Mouse (Mus musculus) ES-Bruce4 (cell line): ENCODE data around the gene Grik4. TPM values are rescaled to one million over a fixed set of nuclear protein-coding genes. Genes with fewer than 3 reads are reported as not detected.

ENCODE experiments used
- H3K27ac ChIP-seq: 2 replicates; pipeline ENCODE4 v1.5.1; 2012; ENCODE audit warnings: low read length, inconsistent platforms; ENCODE audit not compliant: insufficient read depth
- H3K27me3 ChIP-seq: 2 replicates; pipeline ENCODE4 v1.6.1; 2012; ENCODE audit warnings: mild to moderate bottlenecking, low read length, inconsistent platforms; ENCODE audit not compliant: control insufficient read depth, poor library complexity, insufficient read depth, severe bottlenecking
- H3K36me3 ChIP-seq: 2 replicates; pipeline ENCODE4 v1.6.1; 2012; ENCODE audit warnings: inconsistent platforms, mild to moderate bottlenecking, low read length, moderate library complexity; ENCODE audit not compliant: control insufficient read depth, poor library complexity, insufficient read depth, severe bottlenecking
- H3K4me1 ChIP-seq: one replicate; pipeline ENCODE4 v1.8.1; 2011; ENCODE audit warnings: low read length; ENCODE audit not compliant: control insufficient read depth, insufficient read depth
- H3K4me3 ChIP-seq: 2 replicates; pipeline ENCODE4 v1.5.1; 2011; ENCODE audit warnings: low read depth, mild to moderate bottlenecking, low read length
- H3K9ac ChIP-seq: 2 replicates; pipeline ENCODE4 v1.6.1; 2012; ENCODE audit warnings: low read depth, mild to moderate bottlenecking, inconsistent platforms; ENCODE audit not compliant: poor library complexity, severe bottlenecking
- H3K9me3 ChIP-seq: replicated peaks from 2 replicates; pipeline ENCODE4 v1.6.1; 2012; ENCODE audit warnings: mild to moderate bottlenecking, low read length, inconsistent platforms; ENCODE audit not compliant: control insufficient read depth, poor library complexity, insufficient read depth, severe bottlenecking
- CTCF ChIP-seq: IDR thresholded peaks from one replicate; pipeline ENCODE4 v1.8.1; 2011; ENCODE audit warnings: low read depth, low read length
- EP300 ChIP-seq: IDR thresholded peaks from 2 replicates; pipeline ENCODE4 v1.6.1; 2011; ENCODE audit warnings: low read depth, low read length; ENCODE audit not compliant: insufficient read depth
- POLR2A ChIP-seq: IDR thresholded peaks from one replicate; pipeline ENCODE4 v1.8.1; 2011; ENCODE audit warnings: low read length; ENCODE audit not compliant: insufficient read depth
- polyA plus RNA-seq: library from polyadenylated mRNA; stranded (reverse); fragments of >200 nt; gene quantifications from 2 replicates; pipeline ENCODE4 v1.2.4, GENCODE M21; 2011; ENCODE audit warnings: low read depth; ENCODE audit not compliant: missing spikeins, insufficient read depth, insufficient read length

Grik4 gene
- polyA plus RNA-seq, 1 experiment = 1.0 TPM

- Histone ChIP-seq H3K36me3 (no peaks in the 10 kb centered on the region), H3K4me3 (no peak overlapping the region), H3K9me3 (no peaks in the 10 kb centered on the region), H3K9ac (no peak overlapping the region), H3K27me3 (no peaks in the 10 kb centered on the region), H3K27ac (no peak overlapping the region), H3K4me1 (no peaks in the 10 kb centered on the region)
- TF ChIP-seq CTCF (no peak), POLR2A (no peak), EP300 (no peak)
These were observed 365.8 kb downstream of the Grik4 start for GRCm38 (mm10) chr9:42578511-42578910.

- Histone ChIP-seq H3K4me1 (no peaks in the 10 kb centered on the region), H3K27me3 (no peaks in the 10 kb centered on the region), H3K4me3 (no peak overlapping the region), H3K36me3 (no peaks in the 10 kb centered on the region), H3K27ac (no peak overlapping the region), H3K9me3 (no peaks in the 10 kb centered on the region), H3K9ac (no peak overlapping the region)
- TF ChIP-seq CTCF = no peak
- TF ChIP-seq POLR2A = no peak
- no peak for TF ChIP-seq EP300
These were observed 366.2 kb downstream of the Grik4 start for GRCm38 (mm10) chr9:42578106-42578505.

- TF ChIP-seq POLR2A (no peak), EP300 (no peak)
- Histone ChIP-seq H3K27me3 (no peaks in the 10 kb centered on the region), H3K4me3 (no peak overlapping the region), H3K4me1 (no peaks in the 10 kb centered on the region), H3K36me3 (no peaks in the 10 kb centered on the region), H3K9me3 (no peaks in the 10 kb centered on the region), H3K9ac (no peak overlapping the region), H3K27ac (no peak overlapping the region)
These were observed 370.5 kb downstream of the Grik4 start for GRCm38 (mm10) chr9:42573616-42574350.

GRCm38 (mm10) chr9:42573180-42573579 lies 371.1 kb downstream of the Grik4 start:
- no peaks in the 10 kb centered on the region for H3K9me3 ChIP-seq
- no peak overlapping the region for H3K9ac ChIP-seq
- no peaks in the 10 kb centered on the region for H3K27me3 ChIP-seq
- no peak overlapping the region for H3K27ac ChIP-seq
- no peaks in the 10 kb centered on the region for H3K4me1 ChIP-seq
- TF ChIP-seq CTCF = peak; percentile 76
- no peak for TF ChIP-seq EP300
- H3K4me3 ChIP-seq = no peak overlapping the region
- no peaks in the 10 kb centered on the region for H3K36me3 ChIP-seq

- no peaks in the 10 kb centered on the region for H3K27me3 ChIP-seq
- no peaks in the 10 kb centered on the region for H3K36me3 ChIP-seq
- no peaks in the 10 kb centered on the region for H3K9me3 ChIP-seq
- H3K27ac ChIP-seq = no peak overlapping the region
- no peak overlapping the region for H3K9ac ChIP-seq
- no peak overlapping the region for H3K4me3 ChIP-seq
- TF ChIP-seq CTCF (no peak), EP300 (no peak), POLR2A (no peak)
- H3K4me1 ChIP-seq = no peaks in the 10 kb centered on the region
These were observed 378.4 kb downstream of the Grik4 start for GRCm38 (mm10) chr9:42565921-42566320.

GRCm38 (mm10) chr9:42555186-42555585 lies 389.1 kb downstream of the Grik4 start:
- Histone ChIP-seq H3K4me1 (no peaks in the 10 kb centered on the region), H3K9me3 (no peaks in the 10 kb centered on the region; the same call in 1 of the 2 replicates), H3K4me3 (no peak overlapping the region), H3K36me3 (no peaks in the 10 kb centered on the region), H3K9ac (no peak overlapping the region), H3K27me3 (no peaks in the 10 kb centered on the region), H3K27ac (no peak overlapping the region)
- TF ChIP-seq EP300 (no peak), CTCF (no peak), POLR2A (no peak)
